Mouse (Mus musculus) mature B cell (primary cell): ENCODE measurements around the gene Cubn.

Source experiments
- in situ Hi-C: fragments of 300-500 bp; cut with MboI; formaldehyde crosslinking; loops from 2 replicates; pipeline ENCODE4 v1.14.3; 2019

The Cubn gene

DNA sequence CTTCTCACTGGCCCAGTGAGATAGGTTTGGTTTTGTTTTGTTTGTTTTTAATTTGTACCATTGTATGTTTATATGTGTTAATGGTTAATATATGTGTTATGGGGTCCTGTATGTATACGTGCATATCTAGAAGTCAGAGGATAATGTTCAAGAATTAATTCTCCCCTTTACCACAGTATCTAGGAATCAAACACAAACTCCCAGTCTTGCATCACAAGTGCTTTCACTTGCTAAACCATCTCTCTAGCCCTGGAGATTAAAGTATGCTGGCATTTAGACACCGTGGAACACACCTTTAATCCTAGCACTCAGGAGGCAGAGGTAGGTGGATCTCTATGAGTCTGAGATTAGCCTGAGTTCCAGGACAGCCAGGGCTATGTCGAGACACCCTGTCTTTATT, 83.3 kb downstream of the Cubn start:
- in situ Hi-C loops, result no loop called here

DNA sequence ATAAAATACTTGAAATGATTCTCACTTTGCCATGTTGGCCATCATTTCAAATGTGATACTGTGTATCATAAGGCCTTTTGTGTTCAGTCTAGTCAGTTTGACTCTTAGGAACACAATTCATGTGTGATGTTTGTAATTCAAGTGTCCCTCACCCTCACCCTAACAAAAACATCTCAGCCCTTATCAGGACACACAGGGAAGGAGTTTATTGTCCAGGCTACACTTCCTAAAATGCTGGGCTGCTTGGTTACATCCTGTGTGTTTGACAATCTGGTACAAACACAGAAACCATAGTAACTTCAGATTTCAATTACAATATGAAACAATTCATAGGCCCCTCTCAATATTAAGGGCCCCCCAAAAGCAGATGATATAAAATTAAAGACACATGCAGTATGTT, 83.9 kb downstream of the Cubn start:
- in situ Hi-C loops, result no loop called here

DNA sequence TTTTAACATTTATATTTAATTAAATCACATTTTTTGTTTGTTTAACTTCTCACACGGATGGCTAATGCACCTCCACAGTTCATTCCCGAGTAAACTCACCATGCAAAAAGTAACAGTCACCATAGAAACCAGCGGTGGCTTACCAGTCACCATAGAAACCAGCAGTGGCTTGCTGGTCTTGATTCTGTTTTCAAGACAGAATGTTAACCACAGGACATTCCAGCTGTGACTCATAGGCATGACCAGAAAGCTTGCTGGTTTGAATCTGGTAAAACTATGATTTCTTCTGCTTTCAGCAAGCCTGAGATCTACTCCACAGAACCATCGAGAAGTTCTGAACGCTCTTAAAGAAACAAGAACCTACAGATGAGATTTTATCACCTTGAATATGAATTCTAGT, 84.3 kb downstream of the Cubn start:
- in situ Hi-C loops, result no loop called here

DNA sequence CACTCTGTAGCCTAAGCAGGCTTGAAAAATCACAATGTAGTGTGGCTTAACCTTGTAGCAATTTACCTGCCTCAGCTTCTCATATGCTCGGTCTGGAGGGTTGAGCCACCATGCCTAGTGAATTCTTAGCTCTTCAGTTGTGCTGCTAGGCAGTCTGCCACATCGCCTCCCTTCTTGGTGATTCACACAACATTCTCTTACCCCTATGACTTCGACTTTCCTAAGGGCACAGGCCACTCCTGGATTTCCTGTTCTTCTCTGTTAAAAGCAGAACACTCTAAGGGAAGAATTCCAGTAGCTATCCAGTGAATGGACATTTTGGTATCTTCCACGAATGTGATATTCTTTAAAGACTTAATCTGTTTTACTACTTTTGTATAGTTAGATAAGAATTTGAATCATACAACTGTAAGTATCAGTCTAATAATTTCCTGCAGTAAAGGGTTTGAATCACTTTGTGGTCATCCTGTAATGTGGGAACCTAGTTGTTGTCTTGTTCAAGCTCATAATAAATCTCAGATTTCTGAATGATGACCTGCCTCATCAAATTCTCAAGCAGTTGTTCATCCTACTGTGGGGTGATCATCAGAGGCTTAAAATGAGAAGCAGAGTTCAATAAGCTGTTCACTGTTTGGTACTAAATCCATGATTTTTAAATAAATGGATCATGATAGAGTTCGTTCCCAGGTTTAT, 86.5 kb downstream of the Cubn start:
- in situ Hi-C loops, result no loop called here

DNA sequence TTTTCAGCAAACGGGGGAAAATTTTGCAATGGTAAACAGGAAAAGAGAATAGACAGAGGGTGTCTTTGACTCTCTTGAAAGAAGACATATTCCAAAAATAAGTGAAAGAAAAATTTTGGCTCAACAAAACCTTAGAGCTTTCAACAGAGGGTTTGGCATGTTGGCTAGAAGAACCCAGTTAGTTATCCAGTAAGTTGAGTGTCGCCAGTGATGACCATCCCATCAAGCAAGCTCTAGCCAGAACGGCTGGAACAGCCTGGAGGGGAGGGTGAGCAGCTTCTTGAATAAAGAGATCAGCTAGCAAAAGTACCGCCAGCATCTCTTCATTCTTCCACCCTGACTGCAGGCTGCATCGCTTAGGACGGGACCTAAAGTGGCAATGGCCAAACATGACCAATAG, 90.8 kb downstream of the Cubn start:
- in situ Hi-C loops, result no loop called here

DNA sequence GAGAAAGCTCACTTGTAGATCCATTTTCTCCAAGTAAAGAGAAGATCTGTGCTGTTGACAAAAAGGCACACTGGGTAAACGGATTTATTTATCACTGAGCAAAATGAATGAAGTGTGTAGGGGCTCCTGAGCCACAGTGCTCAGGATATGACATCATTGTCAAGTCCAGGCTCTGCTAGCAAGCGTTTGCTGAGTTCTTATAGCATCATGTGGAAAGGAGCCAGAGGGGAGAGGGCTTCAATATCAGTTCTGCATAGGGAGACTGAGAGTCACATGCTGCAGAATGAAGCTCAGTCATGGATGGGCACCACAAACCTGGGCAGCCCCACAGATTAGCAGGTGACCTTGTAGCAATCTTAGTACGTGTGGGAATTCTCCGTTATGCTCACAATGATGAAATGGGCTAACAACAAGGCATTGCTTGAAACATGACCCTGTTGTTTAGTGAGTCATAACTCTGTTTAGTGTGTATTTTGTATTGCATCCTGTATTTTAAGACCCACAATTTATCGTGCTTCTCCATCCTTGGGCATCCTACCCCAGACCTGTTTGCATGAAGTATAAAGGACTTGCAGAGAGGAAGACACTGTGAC, 92.0 kb downstream of the Cubn start:
- in situ Hi-C loops, result no loop called here

DNA sequence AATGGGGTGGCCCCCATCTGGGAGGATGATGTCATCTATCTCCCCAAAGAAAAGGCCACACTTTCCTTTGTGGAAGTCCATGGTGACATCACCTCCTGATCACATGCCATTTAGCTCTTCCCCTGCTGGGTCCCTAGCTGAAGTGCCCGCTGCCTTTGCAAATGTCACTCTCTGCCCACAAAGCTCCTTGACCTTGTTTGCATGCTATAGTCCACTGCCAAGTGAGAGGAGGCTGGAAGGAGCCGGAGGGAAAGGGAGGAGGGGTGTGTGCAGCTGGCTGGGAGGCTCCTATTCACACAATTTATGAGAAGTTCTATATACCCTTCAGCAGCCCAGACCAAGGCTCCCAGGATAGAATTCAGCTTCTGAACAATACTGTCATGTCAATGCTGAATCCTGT, 92.7 kb downstream of the Cubn start:
- in situ Hi-C loops, result no loop called here

DNA sequence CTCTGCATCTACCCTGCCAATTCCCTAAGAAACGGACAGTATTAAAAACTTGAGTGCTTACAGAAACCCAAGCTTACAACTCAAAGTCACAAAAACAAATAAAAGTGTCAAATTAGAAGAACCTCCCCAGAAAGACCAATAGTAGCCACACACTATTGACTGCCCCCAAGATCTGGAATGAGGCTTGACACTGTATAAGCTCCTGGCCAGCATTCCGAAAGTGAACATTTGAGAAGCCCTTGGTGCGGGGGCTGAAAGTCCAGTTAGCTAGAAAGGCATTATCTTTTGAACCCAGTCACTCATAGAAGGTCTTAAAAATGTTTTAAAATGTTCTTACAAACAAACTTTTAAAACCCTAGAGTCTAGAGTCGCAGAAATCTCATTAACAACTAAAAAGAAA, 93.1 kb downstream of the Cubn start:
- in situ Hi-C loops, result no loop called here

DNA sequence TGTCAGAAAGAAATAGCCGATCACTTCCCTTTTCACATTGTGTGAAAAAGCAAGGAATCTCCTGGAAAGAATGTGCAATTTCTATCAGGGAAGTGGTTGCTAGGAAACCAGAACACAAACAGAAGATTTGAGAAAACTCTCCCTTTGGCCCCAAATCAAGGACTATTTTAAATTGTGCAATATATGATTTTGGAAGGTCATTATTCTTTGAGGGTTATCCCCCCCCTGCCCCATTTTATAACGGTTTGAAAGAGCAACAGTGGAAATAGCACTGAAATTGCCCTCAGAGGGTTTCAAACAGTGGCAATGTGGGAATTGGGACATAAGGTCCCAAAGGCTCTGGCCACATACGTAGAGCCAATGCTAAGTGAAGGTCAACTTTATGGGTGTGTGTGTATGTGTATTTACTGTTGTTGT, 95.5 kb downstream of the Cubn start:
- in situ Hi-C loops, result no loop called here

DNA sequence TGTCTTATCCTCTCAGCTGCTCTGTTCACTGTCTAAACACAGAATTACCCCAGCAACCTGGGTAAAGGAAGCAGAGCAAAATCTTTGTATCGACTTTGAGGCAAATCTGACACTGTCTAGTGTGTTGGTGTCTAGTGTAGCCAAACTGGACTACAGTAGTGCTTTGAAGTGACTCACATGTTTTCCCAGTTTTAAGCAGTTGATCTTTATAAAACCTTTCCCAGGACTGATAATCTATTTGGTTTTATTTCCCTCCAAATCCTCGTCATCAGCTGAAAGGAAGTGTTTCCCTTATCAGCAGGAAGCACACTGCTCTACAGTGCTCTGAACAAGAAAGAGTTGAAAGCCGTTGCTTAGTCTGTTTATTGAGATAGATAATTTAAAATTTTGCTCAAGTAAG, 100.6 kb downstream of the Cubn start:
- in situ Hi-C loops, result no loop called here

DNA sequence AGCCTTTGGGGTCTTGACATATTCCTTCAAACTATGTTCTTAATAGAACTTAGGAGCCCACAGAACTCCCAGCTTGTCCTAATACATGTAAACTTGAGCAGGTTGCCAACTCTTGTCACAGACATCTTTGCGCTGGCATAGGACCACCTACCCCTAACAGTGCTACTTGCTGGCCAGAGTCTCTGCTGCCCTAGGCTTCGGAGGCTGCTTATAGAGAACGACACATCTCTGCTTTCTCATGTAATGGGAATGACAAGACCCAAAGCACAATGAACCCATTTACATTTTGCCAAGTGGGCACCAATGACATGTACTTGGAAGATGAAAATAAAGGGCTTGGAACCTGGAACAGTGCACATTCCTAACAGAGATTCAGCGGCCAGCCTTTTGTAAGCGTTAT, 105.0 kb downstream of the Cubn start:
- in situ Hi-C loops, result no loop called here

DNA sequence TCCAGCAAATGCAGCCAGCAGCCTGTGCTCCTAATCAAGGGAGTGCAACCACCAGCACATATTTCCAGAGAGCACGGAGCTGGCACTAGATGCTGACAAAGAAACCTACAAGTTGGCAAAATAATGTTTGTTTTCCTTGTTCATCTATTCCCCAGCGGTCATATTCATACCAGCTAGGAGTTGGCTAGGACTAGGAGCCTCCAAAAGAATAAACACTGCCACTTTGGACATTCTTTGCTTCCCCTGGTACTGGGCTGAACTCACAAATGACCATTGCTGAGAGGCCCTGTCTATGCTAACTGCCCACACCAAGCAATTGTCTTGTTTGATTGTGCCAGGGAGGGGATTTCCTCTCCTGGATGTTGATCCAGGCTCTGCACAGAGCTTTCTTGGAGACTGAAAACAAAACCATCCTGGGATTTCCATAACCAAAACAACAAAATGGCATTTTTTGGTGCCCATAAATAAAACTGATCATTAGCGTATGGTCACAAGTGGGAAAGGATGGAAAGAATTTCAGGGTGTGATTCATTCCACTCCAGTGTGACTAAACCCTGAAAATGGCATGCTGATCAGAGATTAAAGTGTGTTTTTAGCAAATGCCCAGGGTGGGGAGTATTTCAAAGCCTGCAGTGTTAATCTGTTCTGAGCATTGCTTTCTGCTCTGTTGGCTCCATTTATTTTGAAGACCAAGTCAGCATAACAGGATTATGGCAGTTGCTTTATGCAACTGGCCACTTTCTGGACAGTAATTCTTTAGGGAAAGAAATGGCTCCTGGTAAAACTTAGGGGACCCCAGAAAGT, 105.9 kb downstream of the Cubn start:
- in situ Hi-C loops, result no loop called here

DNA sequence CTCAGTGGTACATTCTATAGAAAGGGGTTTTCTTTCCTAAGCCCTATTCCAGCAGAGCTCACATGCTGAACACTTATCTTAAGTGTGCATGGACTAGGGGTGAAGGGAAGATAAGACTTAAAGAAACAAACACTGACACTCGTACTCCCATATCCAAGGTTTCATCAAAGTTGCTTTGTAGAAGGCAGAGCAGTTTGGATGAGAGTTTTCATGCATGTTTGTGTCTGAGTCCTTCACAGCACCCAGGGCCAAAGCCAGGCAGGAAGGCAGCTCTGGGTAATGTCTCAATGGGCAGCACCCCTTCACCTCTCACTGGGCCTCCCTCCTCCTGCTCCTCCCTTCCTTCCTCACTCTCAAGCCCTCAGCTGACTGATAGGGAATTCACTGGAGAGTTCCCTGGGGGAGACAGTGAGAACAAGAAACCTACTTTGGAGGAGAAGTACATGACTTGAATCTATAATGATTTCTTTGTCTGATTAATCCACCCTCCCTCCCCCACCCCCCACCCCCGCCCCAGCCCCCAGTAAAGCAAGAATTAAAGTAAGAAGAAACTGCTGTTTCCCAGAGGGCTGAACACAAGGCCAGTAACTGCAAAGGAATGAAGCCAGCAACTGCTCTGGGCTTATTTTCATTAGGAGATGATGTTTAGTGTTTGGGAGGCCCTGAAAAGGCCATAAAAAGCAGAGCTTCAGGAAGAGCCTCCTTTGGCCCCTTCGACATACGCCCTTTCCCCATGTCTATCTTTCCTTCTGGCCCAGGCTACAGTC, 106.7 kb downstream of the Cubn start:
- in situ Hi-C loops, result no loop called here

DNA sequence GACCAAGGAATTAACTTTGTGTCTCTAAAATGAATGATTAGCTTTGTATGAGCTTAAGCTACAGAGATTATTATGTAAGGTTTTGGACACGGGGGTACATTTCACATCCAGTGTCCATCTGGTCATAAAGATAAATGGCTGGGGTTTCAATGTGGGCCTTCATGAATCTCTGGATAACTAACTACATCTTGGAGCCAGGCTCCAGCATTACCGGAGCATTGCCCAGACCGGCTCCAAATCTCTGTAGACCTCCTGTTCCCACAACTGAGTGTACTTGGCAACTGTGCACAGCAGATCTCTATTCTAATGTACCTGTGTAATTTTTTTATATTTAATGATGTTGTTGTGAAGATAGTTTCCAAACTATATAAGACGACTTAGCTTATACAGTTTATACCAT, 115.4 kb downstream of the Cubn start:
- in situ Hi-C loops, result no loop called here

DNA sequence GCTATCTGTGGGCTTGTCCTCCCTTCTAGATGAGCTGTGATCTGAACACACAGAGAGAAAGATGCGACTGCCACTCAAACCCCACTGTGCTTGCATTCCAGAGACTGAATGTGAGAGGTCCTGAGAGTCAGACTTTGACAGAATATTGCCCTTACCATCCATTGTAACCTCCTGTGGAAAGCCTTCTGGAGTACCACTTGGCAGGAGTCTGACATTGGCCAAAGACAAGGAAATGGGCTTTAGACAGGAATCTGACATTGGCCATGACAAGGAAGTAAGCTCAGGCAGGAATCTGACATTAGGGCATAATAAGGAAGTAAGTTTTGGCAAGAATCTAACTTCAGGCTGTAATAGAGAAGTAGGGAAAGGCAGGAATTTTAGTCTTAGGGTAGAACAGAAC, 118.3 kb downstream of the Cubn start:
- in situ Hi-C loops, result no loop called here

DNA sequence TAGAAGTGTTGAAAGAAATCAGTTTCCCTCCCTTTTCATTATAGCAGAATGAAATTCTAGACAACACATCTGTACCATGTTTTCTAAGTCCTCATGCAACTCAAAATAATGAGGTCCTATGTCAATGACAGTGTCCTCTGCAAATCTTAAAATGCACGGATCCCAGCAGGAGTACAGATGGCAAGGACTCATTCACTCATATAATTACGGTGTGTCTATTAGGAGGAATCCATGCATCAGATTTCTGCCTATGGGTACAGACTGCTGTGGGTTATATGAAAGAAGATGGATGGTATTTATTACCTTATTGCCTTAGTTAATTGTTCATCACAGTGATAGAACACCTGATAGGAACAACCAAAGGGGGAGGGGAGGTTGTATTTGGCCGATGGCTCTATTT, 118.8 kb downstream of the Cubn start:
- in situ Hi-C loops, result no loop called here

DNA sequence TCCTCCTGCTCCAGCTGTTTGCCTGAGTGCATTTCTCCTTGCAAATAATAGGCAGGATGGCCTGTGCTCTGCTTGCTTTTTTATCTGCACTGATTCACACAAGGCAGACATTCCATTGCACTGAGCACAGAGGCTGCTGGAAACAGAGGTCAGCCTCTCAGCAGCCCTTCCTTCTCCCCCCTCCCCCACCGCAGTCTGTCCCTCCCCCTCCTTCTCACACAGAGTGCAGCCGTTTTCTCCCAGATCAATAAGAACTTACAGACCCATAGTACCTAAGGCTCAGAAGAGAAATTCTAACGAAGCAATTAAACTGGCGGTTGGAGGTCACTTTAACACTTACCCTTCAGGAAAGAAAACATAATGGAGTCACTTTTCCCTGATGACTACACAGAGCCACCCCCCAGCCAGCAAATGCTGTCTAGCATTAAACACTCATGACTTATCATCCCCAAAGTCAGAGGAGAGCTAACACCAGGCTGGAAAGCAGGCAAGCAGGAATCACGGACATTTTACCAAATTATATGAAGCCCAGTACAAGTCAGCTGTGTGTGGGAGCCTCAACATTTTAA, 119.3 kb downstream of the Cubn start:
- in situ Hi-C loops, result no loop called here

DNA sequence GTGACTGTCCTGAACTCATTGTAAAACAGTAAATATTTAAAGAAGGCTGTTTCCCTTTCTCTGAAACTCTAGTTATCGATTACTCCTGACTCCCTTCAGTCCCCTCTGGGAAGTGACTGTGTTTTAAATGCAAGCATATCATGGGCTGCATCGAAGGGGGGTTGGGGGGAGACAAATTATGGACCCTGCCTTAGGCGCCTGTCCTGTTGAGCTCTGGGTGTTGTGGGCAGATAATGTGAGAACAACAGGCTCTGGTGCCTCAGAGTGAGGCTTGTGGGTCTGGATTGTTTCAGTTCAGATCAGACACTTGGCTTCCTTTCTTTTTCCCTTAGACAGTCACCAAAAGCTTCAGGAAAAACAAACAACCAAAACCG, 119.8 kb downstream of the Cubn start:
- in situ Hi-C loops, result no loop called here

DNA sequence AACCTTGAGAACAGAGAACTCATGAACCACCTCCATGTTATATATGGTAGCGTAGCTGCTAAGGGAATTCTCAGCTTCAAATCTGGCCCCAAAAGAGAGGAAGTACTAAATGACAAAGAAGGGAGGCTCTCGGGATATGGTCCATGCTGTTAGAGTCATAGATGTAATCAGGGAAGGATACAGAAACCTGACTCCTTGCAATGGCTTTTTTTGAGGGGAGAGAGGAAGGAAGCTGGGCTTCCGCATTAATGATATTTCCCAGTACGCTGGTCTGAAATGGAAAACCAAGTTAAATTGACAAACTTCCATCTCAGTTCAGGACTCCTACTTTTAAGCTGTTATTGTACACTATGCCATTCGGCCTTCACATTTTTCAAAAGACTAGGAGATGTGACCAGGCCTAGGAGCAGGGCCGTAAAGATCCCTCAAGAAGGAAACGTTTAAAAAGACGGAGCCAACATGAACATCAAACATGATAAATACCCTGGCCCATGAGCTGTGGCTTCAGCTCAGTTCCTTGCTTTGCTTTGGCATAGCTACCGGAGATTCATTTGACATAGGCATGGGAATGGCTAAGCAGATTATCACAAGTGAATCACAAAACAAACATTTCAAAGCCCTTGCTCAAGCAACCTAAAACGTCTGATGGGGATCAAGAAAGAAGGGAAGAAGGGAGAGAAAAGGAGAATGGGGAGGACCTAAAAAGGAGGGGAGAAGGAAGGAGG, 120.4 kb downstream of the Cubn start:
- in situ Hi-C loops, result no loop called here

DNA sequence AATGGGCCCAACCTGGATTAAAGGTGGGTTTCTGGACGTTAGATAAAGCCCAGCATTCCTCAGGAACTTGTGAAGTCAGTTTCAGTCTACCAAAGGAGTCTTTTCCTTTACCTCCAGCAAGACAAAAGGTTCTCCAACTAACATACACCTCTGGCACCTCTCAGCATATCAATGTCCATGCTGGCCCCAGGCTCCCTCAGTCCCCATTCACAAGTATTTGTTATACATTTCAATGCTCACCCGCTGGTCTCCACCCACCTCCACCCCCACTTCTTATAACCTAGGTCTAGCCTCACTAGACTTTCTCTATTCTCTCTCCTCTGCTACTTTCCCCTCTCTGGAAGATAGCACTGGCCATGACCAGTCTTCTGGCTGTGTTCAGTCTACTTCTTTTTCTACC, 121.1 kb downstream of the Cubn start:
- in situ Hi-C loops, result no loop called here

DNA sequence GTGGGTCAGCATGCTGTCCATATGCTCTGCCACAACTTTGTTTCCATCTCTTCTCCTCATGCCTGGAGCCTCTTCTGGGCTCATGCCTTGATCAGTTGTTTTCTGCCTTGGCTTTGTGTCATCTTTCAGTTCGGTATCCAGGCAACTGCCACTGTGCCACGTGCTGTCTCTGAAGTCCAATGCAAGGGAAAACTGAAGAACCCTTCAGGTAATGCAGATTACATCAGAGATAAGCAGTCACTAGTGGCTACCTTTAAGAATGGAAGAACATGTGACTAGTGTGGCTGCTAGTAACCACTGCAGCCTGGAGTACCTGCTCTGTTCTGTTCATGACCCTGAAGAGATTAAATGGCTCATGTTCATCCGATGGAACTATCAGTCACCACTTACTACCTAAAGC, 123.1 kb downstream of the Cubn start:
- in situ Hi-C loops, result no loop called here
